Mouse (Mus musculus) forebrain, postnatal 0 days (tissue): Measurements from ENCODE around the gene Clstn2. TPM values are rescaled to one million over a fixed set of nuclear protein-coding genes. Genes with fewer than 3 reads are reported as not detected.

Experiments used
- ATAC-seq: fragments of 200-750 bp; cut with Nextera tagmentation; 2 replicates; pipeline ENCODE4 v1.8.0; 2017; ENCODE audit warnings: mild to moderate bottlenecking, moderate library complexity
- DNase-seq: peaks from one replicate; pipeline ENCODE4 v3.0.0-alpha.2; 2015
- H3K27ac ChIP-seq: fragments of 300-500 bp; sonication (generic); 2 replicates; pipeline ENCODE4 v1.5.1; 2014; ENCODE audit warnings: low read depth, mild to moderate bottlenecking, antibody characterized with exemption, low read length, moderate library complexity, mixed read lengths
- H3K27me3 ChIP-seq: fragments of 300-500 bp; sonication (generic); 2 replicates; pipeline ENCODE4 v1.6.1; 2014; ENCODE audit warnings: mild to moderate bottlenecking, low read length, mixed read lengths; ENCODE audit not compliant: insufficient read depth
- H3K36me3 ChIP-seq: fragments of 300-500 bp; sonication (generic); 2 replicates; pipeline ENCODE4 v1.6.1; 2014; ENCODE audit warnings: mild to moderate bottlenecking, moderate library complexity; ENCODE audit not compliant: insufficient read depth
- H3K4me1 ChIP-seq: fragments of 300-500 bp; sonication (generic); 2 replicates; pipeline ENCODE4 v1.6.1; 2014; ENCODE audit warnings: antibody characterized with exemption; ENCODE audit not compliant: insufficient read depth
- H3K4me2 ChIP-seq: fragments of 300-500 bp; sonication (generic); 2 replicates; pipeline ENCODE4 v1.6.1; 2014; ENCODE audit warnings: low read depth, mild to moderate bottlenecking, moderate library complexity
- H3K4me3 ChIP-seq: fragments of 300-500 bp; sonication (generic); 2 replicates; pipeline ENCODE4 v1.5.1; 2014; ENCODE audit warnings: low read depth, low read length, mixed read lengths
- H3K9ac ChIP-seq: fragments of 300-500 bp; sonication (generic); 2 replicates; pipeline ENCODE4 v1.6.1; 2014; ENCODE audit warnings: mild to moderate bottlenecking
- H3K9me3 ChIP-seq: fragments of 300-500 bp; sonication (generic); 2 replicates; pipeline ENCODE4 v1.6.1; 2016; ENCODE audit warnings: low read length
- CTCF ChIP-seq: sonication (generic); IDR thresholded peaks from 2 replicates; pipeline ENCODE4 v1.5.1; 2016; ENCODE audit warnings: antibody characterized with exemption, control low read depth, low read depth
- WGBS: fragments of 180-500 bp; shearing (Covaris S2); extraction: QIAGEN DNeasy Blood & Tissue Kit; methylation state at CpG from one replicate; pipeline ENCODE4 v1.1.7; 2014; 5-methylcytosine and 5-hydroxymethylcytosine counted together
- polyA plus RNA-seq: library from polyadenylated mRNA; unstranded; fragments of >200 nt; fragmentation: Nextera tagmentation; extraction: Ambion mirVana; gene quantifications from 2 replicates; pipeline ENCODE4 v1.2.1, GENCODE M21; 2015
- total RNA-seq: library from RNA; depleted of rRNA; stranded (reverse); fragments of >200 nt; gene quantifications from 2 replicates; pipeline ENCODE4 v1.2.3, GENCODE M21; 2014

The Clstn2 gene
- total and polyA plus RNA-seq, 2 experiments from 2014 or later, result 13.0 to 58.7 TPM

GRCm38 (mm10) chr9:97775770-97776169 lies 257.2 kb downstream of the Clstn2 start:
- H3K9me3 ChIP-seq, result no peaks in the 10 kb centered on the region
- H3K27me3 ChIP-seq, result no peaks in the 10 kb centered on the region
- no peak overlapping the region for H3K9ac ChIP-seq
- no peak for TF ChIP-seq CTCF
- H3K4me3 ChIP-seq, result no peak overlapping the region
- no peak overlapping the region for H3K4me2 ChIP-seq
- H3K27ac ChIP-seq, result no peak overlapping the region
- 64% methylated on average over 1 of the region's 1 CpGs for WGBS
- ATAC-seq, result no peak
- no peak for DNase-seq
- no peaks in the 10 kb centered on the region for H3K36me3 ChIP-seq
- no peaks in the 10 kb centered on the region for H3K4me1 ChIP-seq

GRCm38 (mm10) chr9:97774991-97775390 lies 258.0 kb downstream of the Clstn2 start:
- TF ChIP-seq CTCF, result no peak
- no peak overlapping the region for H3K27ac ChIP-seq

GRCm38 (mm10) chr9:97773911-97774310 lies 259.1 kb downstream of the Clstn2 start:
- no peak for TF ChIP-seq CTCF
- Histone ChIP-seq H3K27me3 (no peaks in the 10 kb centered on the region), H3K4me1 (peaks cover 1% of the 10 kb centered on the region; the same call in 1 of the 2 replicates), H3K4me2 (no peak overlapping the region), H3K27ac (no peak overlapping the region), H3K9me3 (no peaks in the 10 kb centered on the region), H3K4me3 (no peak overlapping the region), H3K36me3 (no peaks in the 10 kb centered on the region), H3K9ac (no peak overlapping the region)
- ATAC-seq (peak; percentile 67), DNase-seq (no peak)
- WGBS, result 67% methylated on average over 3 of the region's 3 CpGs

More at GRCm38 (mm10) chr9:97774991-97775390, 258.0 kb downstream of the Clstn2 start:
- WGBS, result 82% methylated on average over 1 of the region's 1 CpGs
- H3K9me3 ChIP-seq, result no peaks in the 10 kb centered on the region
- DNase-seq, result no peak
- no peaks in the 10 kb centered on the region for H3K4me1 ChIP-seq
- no peaks in the 10 kb centered on the region for H3K27me3 ChIP-seq
- ATAC-seq, result no peak
- no peak overlapping the region for H3K4me3 ChIP-seq
- H3K36me3 ChIP-seq, result no peaks in the 10 kb centered on the region
- no peak overlapping the region for H3K9ac ChIP-seq
- H3K4me2 ChIP-seq, result no peak overlapping the region

GRCm38 (mm10) chr9:97772431-97772830 lies 260.6 kb downstream of the Clstn2 start:
- TF ChIP-seq CTCF, result no peak
- Histone ChIP-seq H3K4me2 (no peak overlapping the region), H3K9me3 (no peaks in the 10 kb centered on the region), H3K4me3 (no peak overlapping the region), H3K9ac (no peak overlapping the region), H3K27me3 (no peaks in the 10 kb centered on the region), H3K4me1 (peaks cover 4% of the 10 kb centered on the region; the same call in 1 of the 2 replicates), H3K27ac (no peak overlapping the region), H3K36me3 (no peaks in the 10 kb centered on the region)
- 34% methylated on average over 3 of the region's 3 CpGs for WGBS
- DNase-seq, result no peak
- ATAC-seq, result no peak

GRCm38 (mm10) chr9:97769331-97769730 lies 263.6 kb downstream of the Clstn2 start:
- no peak for TF ChIP-seq CTCF
- Histone ChIP-seq H3K4me2 (no peak overlapping the region), H3K4me1 (peaks cover 4% of the 10 kb centered on the region; the same call in 1 of the 2 replicates), H3K27me3 (no peaks in the 10 kb centered on the region), H3K36me3 (no peaks in the 10 kb centered on the region), H3K9ac (no peak overlapping the region), H3K9me3 (no peaks in the 10 kb centered on the region), H3K27ac (no peak overlapping the region), H3K4me3 (no peak overlapping the region)
- DNase-seq, result no peak
- no peak; the same call in 1 of the 2 replicates for ATAC-seq
- 61% methylated on average over 5 of the region's 5 CpGs for WGBS

GRCm38 (mm10) chr9:97765251-97765767 lies 267.7 kb downstream of the Clstn2 start:
- no peak for DNase-seq
- 91% methylated on average over 6 of the region's 6 CpGs for WGBS

GRCm38 (mm10) chr9:97763048-97763447 lies 269.9 kb downstream of the Clstn2 start:
- no peaks in the 10 kb centered on the region for H3K36me3 ChIP-seq
- H3K9ac ChIP-seq, result no peak overlapping the region
- ATAC-seq, result no peak
- H3K27ac ChIP-seq, result no peak overlapping the region
- no peaks in the 10 kb centered on the region for H3K27me3 ChIP-seq
- TF ChIP-seq CTCF, result no peak
- 71% methylated on average over 4 of the region's 4 CpGs for WGBS
- H3K4me3 ChIP-seq, result no peak overlapping the region
- H3K4me2 ChIP-seq, result no peak overlapping the region
- no peaks in the 10 kb centered on the region for H3K4me1 ChIP-seq
- no peaks in the 10 kb centered on the region for H3K9me3 ChIP-seq
- DNase-seq, result no peak

More at GRCm38 (mm10) chr9:97765251-97765767, 267.7 kb downstream of the Clstn2 start:
- H3K4me3 ChIP-seq, result no peak overlapping the region
- H3K4me1 ChIP-seq, result peaks cover 4% of the 10 kb centered on the region; the same call in 1 of the 2 replicates
- no peak overlapping the region for H3K9ac ChIP-seq
- TF ChIP-seq CTCF, result no peak
- no peaks in the 10 kb centered on the region for H3K27me3 ChIP-seq
- H3K27ac ChIP-seq, result no peak overlapping the region
- no peak overlapping the region for H3K4me2 ChIP-seq
- no peaks in the 10 kb centered on the region for H3K36me3 ChIP-seq
- ATAC-seq, result no peak
- H3K9me3 ChIP-seq, result no peaks in the 10 kb centered on the region
